Mouse (Mus musculus) ES-E14 (cell line): Measurements from ENCODE around the gene B230219D22Rik. TPM values are rescaled to one million over a fixed set of nuclear protein-coding genes. Genes with fewer than 3 reads are reported as not detected.
"Not testable (repeated sequence)": the region's sequence is repeated elsewhere in the genome, so short reads cannot be mapped to it uniquely, and the experiment has no call there.

Experiments
- DNase-seq: peaks from one replicate; pipeline ENCODE4 v3.0.0-alpha.2; 2013; ENCODE audit warnings: low read depth, low spot score
- H3K27ac ChIP-seq: 2 replicates; pipeline ENCODE4 v1.5.1; 2012; ENCODE audit warnings: low read depth, mild to moderate bottlenecking, low read length, moderate library complexity, mixed read lengths; ENCODE audit not compliant: poor library complexity, insufficient read depth, severe bottlenecking
- H3K36me3 ChIP-seq: 2 replicates; pipeline ENCODE4 v1.6.1; 2012; ENCODE audit warnings: mild to moderate bottlenecking, low read length, moderate library complexity, mixed read lengths; ENCODE audit not compliant: control insufficient read depth, poor library complexity, insufficient read depth, severe bottlenecking
- H3K4me1 ChIP-seq, 2 experiments: fragments of 150-350 bp in 1 of 2; sonication (generic) in 1 of 2; 2 replicates each; pipeline ENCODE4 v1.6.1; 2012; ENCODE audit warnings: low read length in 2 of 2, mild to moderate bottlenecking in 1 of 2, mixed read lengths in 1 of 2; ENCODE audit not compliant: control insufficient read depth in 2 of 2, insufficient read depth in 2 of 2, poor library complexity in 1 of 2
- H3K4me3 ChIP-seq, 2 experiments: fragments of 150-350 bp in 1 of 2; sonication (generic) in 1 of 2; 2 replicates each; pipeline ENCODE4 v1.5.1; 2012; ENCODE audit warnings: low read length in 2 of 2, low read depth in 1 of 2, mild to moderate bottlenecking in 1 of 2, mixed read lengths in 1 of 2; ENCODE audit not compliant: insufficient read depth in 1 of 2, poor library complexity in 1 of 2, severe bottlenecking in 1 of 2
- H3K9ac ChIP-seq: 2 replicates; pipeline ENCODE4 v1.6.1; 2012; ENCODE audit warnings: low read depth, mild to moderate bottlenecking, low read length, mixed read lengths; ENCODE audit not compliant: poor library complexity, insufficient read depth, severe bottlenecking
- H3K9me3 ChIP-seq: fragments of 150-350 bp; sonication (generic); 2 replicates; pipeline ENCODE4 v1.6.1; 2012; ENCODE audit warnings: low read depth, mild to moderate bottlenecking, low read length; ENCODE audit not compliant: control insufficient read depth, insufficient read depth
- CHD2 ChIP-seq: IDR thresholded peaks from 2 replicates; pipeline ENCODE4 v1.6.1; 2014; ENCODE audit warnings: mild to moderate bottlenecking, low read depth, low read length, inconsistent platforms
- HCFC1 ChIP-seq: IDR thresholded peaks from 2 replicates; pipeline ENCODE4 v1.6.1; 2012; ENCODE audit warnings: low read length, inconsistent platforms, borderline replicate concordance; ENCODE audit not compliant: insufficient read depth
- MAFK ChIP-seq: IDR thresholded peaks from 2 replicates; pipeline ENCODE4 v1.6.1; 2014; ENCODE audit warnings: mild to moderate bottlenecking, low read depth, low read length, inconsistent platforms; ENCODE audit not compliant: insufficient read depth
- ZC3H11A ChIP-seq: IDR thresholded peaks from 2 replicates; pipeline ENCODE4 v1.6.1; 2012; ENCODE audit warnings: low read depth, mild to moderate bottlenecking, inconsistent platforms, low read length, borderline replicate concordance
- ZNF384 ChIP-seq: IDR thresholded peaks from 2 replicates; pipeline ENCODE4 v1.6.1; 2012; ENCODE audit warnings: low read depth, low read length, inconsistent platforms
- in situ Hi-C, 2 experiments: fragments of 600-800 bp; cut with MboI; formaldehyde crosslinking; loops; one replicate each; pipeline ENCODE4 v1.15.1; 2025; ENCODE audit warnings: low sequenced_read_pairs in 2 of 2, inconsistent platforms in 1 of 2; ENCODE audit not compliant: unreplicated experiment in 2 of 2
- total RNA-seq: library from RNA; depleted of rRNA; stranded (reverse); fragments of 300-350 nt; gene quantifications from 2 replicates; pipeline ENCODE4 v1.2.3, GENCODE M21; 2012

Gene B230219D22Rik
- total RNA-seq, 1 experiment: 32.1 TPM

DNA sequence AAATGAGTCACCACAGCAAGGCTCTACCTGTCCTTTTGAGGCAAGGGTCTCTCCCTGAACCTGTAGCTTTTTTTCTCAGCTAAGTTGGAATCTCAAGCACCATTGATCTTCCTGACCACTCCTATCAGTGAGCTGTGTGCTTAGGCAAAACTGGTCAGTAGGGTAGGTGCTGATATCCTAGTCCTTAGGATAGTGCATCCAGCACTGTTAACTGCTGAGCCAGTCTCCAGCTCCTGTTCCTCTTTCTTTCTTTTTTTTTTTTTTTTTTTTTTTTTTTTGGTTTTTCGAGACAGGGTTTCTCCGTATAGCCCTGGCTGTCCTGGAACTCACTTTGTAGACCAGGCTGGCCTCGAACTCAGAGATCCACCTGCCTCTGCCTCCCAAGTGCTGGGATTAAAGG is 3.1 kb downstream of the B230219D22Rik start:
- peaks cover 10% of the 10 kb centered on the region for H3K36me3 ChIP-seq
- H3K9me3 ChIP-seq, H3K4me3 ChIP-seq, DNase-seq, in situ Hi-C loops, H3K27ac ChIP-seq, H3K9ac ChIP-seq: not testable (repeated sequence)
- peaks cover 4 to 15% of the 10 kb centered on the region in 2 experiments; a peak in 2 of 4 replicates for H3K4me1 ChIP-seq
- TF ChIP-seq ZNF384: peak; percentile 57; the same call in 1 of the 2 replicates

GRCm38 (mm10) chr13:55704301-55704700 is 11.4 kb downstream of the B230219D22Rik start:
- H3K36me3 ChIP-seq: peaks cover 10% of the 10 kb centered on the region
- no peak overlapping the region for H3K27ac ChIP-seq
- in situ Hi-C loops: no loop called here
- no peaks in the 10 kb centered on the region for H3K9me3 ChIP-seq
- TF ChIP-seq HCFC1 (no peak), CHD2 (no peak), MAFK (no peak), ZC3H11A (no peak), ZNF384 (no peak)
- no peak overlapping the region for H3K4me3 ChIP-seq
- DNase-seq: no peak
- no peak overlapping the region for H3K9ac ChIP-seq
- peaks cover 3 to 5% of the 10 kb centered on the region in 2 experiments; a peak in 1 of 4 replicates for H3K4me1 ChIP-seq

- no peak overlapping the region for H3K27ac ChIP-seq
- no peak for TF ChIP-seq CHD2
- no peak for TF ChIP-seq MAFK
- no peak for TF ChIP-seq ZNF384
- TF ChIP-seq ZC3H11A: no peak
- TF ChIP-seq HCFC1: no peak
- no peak overlapping the region for H3K4me3 ChIP-seq
- no peaks in the 10 kb centered on the region for H3K36me3 ChIP-seq
- H3K9ac ChIP-seq: no peak overlapping the region
- no peaks in the 10 kb centered on the region for H3K9me3 ChIP-seq
- peaks cover 0 to 2% of the 10 kb centered on the region in 2 experiments; a peak in 1 of 4 replicates for H3K4me1 ChIP-seq
- DNase-seq: no peak
- in situ Hi-C loops: no loop called here
Measured at GRCm38 (mm10) chr13:55712846-55713245, 19.9 kb downstream of the B230219D22Rik start.

GRCm38 (mm10) chr13:55714501-55715166 is 21.7 kb downstream of the B230219D22Rik start, which contains the start of gene Txndc15:
Gene Txndc15, plus strand, starts transcription at chr13:55714650.
- peak within 1 kb of the TSS; percentile 95 to 96 for H3K4me3 ChIP-seq
- no peaks in the 10 kb centered on the region for H3K36me3 ChIP-seq
- peak within 1 kb of the TSS; percentile 11 for H3K27ac ChIP-seq
- H3K9ac ChIP-seq: peak within 1 kb of the TSS; percentile 94
- in situ Hi-C loops: no loop called here
- no peaks in the 10 kb centered on the region for H3K9me3 ChIP-seq
- peaks cover 0 to 2% of the 10 kb centered on the region in 2 experiments; a peak in 1 of 4 replicates for H3K4me1 ChIP-seq
- peak; percentile 69 for DNase-seq
- TF ChIP-seq ZC3H11A (no peak), HCFC1 (peak; percentile 90)

GRCm38 (mm10) chr13:55715167-55715512 is 22.2 kb downstream of the B230219D22Rik start:
- H3K9ac ChIP-seq: peak overlapping the region; percentile 94
- in situ Hi-C loops: no loop called here
- DNase-seq: no peak
- H3K27ac ChIP-seq: no peak overlapping the region
- H3K4me3 ChIP-seq: peak overlapping the region; percentile 95 to 96
- peaks cover 0 to 2% of the 10 kb centered on the region in 2 experiments; a peak in 1 of 4 replicates for H3K4me1 ChIP-seq
- H3K9me3 ChIP-seq: no peaks in the 10 kb centered on the region
- no peak for TF ChIP-seq ZNF384
- no peak for TF ChIP-seq MAFK
- TF ChIP-seq CHD2: no peak
- no peak for TF ChIP-seq ZC3H11A
- no peak for TF ChIP-seq HCFC1
- H3K36me3 ChIP-seq: no peaks in the 10 kb centered on the region
